Mouse (Mus musculus): ENCODE measurements at regions not wholly inside any gene's neighbourhood (a gene's known extent, or its start where the extent isn't known, plus 50 kb on each side); places are given as distances from the start of the nearest gene placed in this dataset.

DNA sequence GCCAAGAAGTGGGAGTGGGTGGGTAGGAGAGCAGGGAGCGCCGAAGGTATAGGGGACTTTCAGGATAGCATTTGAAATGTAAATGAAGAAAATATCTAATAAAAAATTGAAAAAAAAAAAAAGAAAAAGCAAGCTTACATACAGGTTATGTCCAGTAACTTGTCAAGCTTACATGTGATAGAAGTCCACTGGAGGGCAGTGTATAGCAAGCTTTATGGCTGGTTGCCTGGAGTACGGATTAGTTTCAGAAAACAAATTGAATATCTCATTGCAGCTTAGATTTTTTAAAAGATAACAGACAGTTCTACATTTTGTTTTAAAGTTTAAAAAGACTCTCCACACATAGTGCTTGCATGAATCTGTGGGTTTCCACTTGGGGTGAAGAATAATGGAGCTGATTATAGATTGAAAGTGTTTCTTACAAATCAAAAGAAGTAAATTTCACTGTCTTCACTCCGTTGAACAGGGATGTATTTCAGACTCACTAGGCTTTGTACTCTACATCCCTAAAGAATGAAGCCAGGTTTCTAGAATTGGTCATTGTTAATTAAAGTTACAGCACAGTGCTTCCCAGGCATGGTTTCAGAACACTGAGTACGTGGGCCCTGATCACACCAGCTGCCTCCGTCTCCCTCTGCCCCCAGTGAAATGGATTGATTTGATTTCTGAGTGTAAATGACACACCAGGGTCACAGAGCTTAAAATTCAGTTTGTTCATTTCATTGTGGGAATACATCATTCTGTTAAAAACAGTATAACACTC is 578.1 kb upstream of the A830018L16Rik start:
- no peaks in the 10 kb centered on the region for H3K4me1 ChIP-seq (ENCODE audit: control insufficient read depth in 1 of 2, insufficient read depth in 2 of 2)
- H3K36me3 ChIP-seq (replicated peaks in 1 of 2; ENCODE audit: control insufficient read depth in 1 of 2, insufficient read depth in 1 of 2, low read length in 1 of 2) = no peaks in the 10 kb centered on the region
- TF ChIP-seq CHD2 (IDR thresholded peaks at IDR 0.05; ENCODE audit: low read length) = no peak
- peak in 1 of 2 experiments; percentile 42; a peak in 2 of 4 replicates for TF ChIP-seq CTCF (conservative IDR thresholded peaks at IDR 0.05 in 1 of 2, IDR thresholded peaks at IDR 0.05 in 1 of 2; ENCODE audit: low read depth in 2 of 2, low read length in 2 of 2)
- TF ChIP-seq RAD21 (IDR thresholded peaks at IDR 0.05; ENCODE audit: low read depth, low read length) = peak; percentile 50
- no peak for TF ChIP-seq E2F4 (IDR thresholded peaks at IDR 0.05; ENCODE audit: insufficient replicate concordance, low read depth, low read length)
- TF ChIP-seq UBTF (IDR thresholded peaks at IDR 0.05; ENCODE audit: low read depth, low read length) = no peak
- no peak for TF ChIP-seq HCFC1 (IDR thresholded peaks at IDR 0.05; ENCODE audit: low read depth, low read length)
- TF ChIP-seq JUN (IDR thresholded peaks at IDR 0.05; ENCODE audit: insufficient read depth, low read depth, low read length) = no peak
- no peak for TF ChIP-seq RCOR1 (conservative IDR thresholded peaks at IDR 0.05; ENCODE audit: low read depth, low read length)
- no peak for TF ChIP-seq PAX5 (IDR thresholded peaks at IDR 0.05; ENCODE audit: low read length)
- no peak for TF ChIP-seq MAFK (IDR thresholded peaks at IDR 0.05; ENCODE audit: insufficient replicate concordance, low read length)
- TF ChIP-seq ELF1 (IDR thresholded peaks at IDR 0.05; ENCODE audit: low read depth, low read length) = no peak
- H3K27ac ChIP-seq (ENCODE audit: insufficient read depth, low read depth) = no peak overlapping the region
- no peaks in the 10 kb centered on the region for H3K9me3 ChIP-seq (replicated peaks; ENCODE audit: low read length)
- peak; percentile 24 for DNase-seq (ENCODE audit: extremely low read depth)
- no peaks in the 10 kb centered on the region for H3K27me3 ChIP-seq (replicated peaks)
- H3K79me2 ChIP-seq (replicated peaks; ENCODE audit: control insufficient read depth, extremely low read depth, insufficient read depth, poor library complexity, severe bottlenecking) = no peaks in the 10 kb centered on the region
- no peak overlapping the region for H3K4me2 ChIP-seq (ENCODE audit: insufficient read depth, low read depth, poor library complexity, severe bottlenecking)
- in situ Hi-C loops (cut with MboI; ENCODE audit: low pct_ligation_motif_present, low pct_unique_long_range_greater_than_20kb, low sequenced_read_pairs) (loop anchor here (25.0 kb wide), 1 partner anchor 301 kb away; no protein-coding TSS in a partner anchor), dilution Hi-C loops (cut with MboI; ENCODE audit: extremely low pct_ligation_motif_present, extremely low pct_unique_long_range_greater_than_20kb, low sequenced_read_pairs) (no loop called here)
- no peak overlapping the region for H3K9ac ChIP-seq (ENCODE audit: insufficient read depth, low read depth)
- no peak overlapping the region for H3K4me3 ChIP-seq (replicated peaks in 1 of 3; ENCODE audit: low read depth in 2 of 3, low read length in 2 of 3, poor library complexity in 1 of 3)

DNA sequence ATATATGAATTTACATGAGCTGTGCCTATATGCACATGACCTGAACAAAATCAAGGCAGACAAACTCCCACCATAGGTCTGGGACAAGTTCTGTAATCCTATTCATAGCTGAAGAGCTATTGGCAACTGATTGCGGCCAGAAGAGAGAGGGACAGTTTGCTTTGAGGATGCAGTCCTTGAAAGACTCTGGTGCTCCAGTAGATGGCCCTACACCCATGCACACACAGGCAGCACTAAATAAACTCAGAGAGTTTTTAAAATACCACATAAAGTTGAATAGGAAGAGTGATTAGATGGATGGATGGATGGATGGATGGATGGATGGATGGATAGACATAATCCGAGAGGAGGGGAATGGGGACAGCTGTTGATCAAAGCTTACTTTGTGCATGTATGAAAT is 576.7 kb upstream of the A830018L16Rik start:
- Histone ChIP-seq H3K4me1 (ENCODE audit: control insufficient read depth in 1 of 2, insufficient read depth in 2 of 2) (no peaks in the 10 kb centered on the region), H3K27me3 (replicated peaks) (no peaks in the 10 kb centered on the region), H3K79me2 (replicated peaks; ENCODE audit: control insufficient read depth, extremely low read depth, insufficient read depth, poor library complexity, severe bottlenecking) (no peaks in the 10 kb centered on the region), H3K9me3 (replicated peaks; ENCODE audit: low read length) (no peaks in the 10 kb centered on the region), H3K4me2 (ENCODE audit: insufficient read depth, low read depth, poor library complexity, severe bottlenecking) (no peak overlapping the region), H3K36me3 (replicated peaks in 1 of 2; ENCODE audit: control insufficient read depth in 1 of 2, insufficient read depth in 1 of 2, low read length in 1 of 2) (no peaks in the 10 kb centered on the region), H3K27ac (ENCODE audit: insufficient read depth, low read depth) (no peak overlapping the region), H3K9ac (ENCODE audit: insufficient read depth, low read depth) (no peak overlapping the region), H3K4me3 (replicated peaks in 1 of 3; ENCODE audit: low read depth in 2 of 3, low read length in 2 of 3, poor library complexity in 1 of 3) (no peak overlapping the region)
- TF ChIP-seq HCFC1 (IDR thresholded peaks at IDR 0.05; ENCODE audit: low read depth, low read length) (no peak), JUN (IDR thresholded peaks at IDR 0.05; ENCODE audit: insufficient read depth, low read depth, low read length) (no peak), ZMIZ1 (IDR thresholded peaks at IDR 0.05; ENCODE audit: low read depth, low read length) (no peak), MYC (IDR thresholded peaks at IDR 0.05; ENCODE audit: low read depth, low read length) (no peak)
- in situ Hi-C loops (cut with MboI; ENCODE audit: low pct_ligation_motif_present, low pct_unique_long_range_greater_than_20kb, low sequenced_read_pairs) = loop anchor here (25.0 kb wide), 1 partner anchor 300 kb away; no protein-coding TSS in a partner anchor
- no peak for DNase-seq (ENCODE audit: extremely low read depth)
- dilution Hi-C loops (cut with MboI; ENCODE audit: extremely low pct_ligation_motif_present, extremely low pct_unique_long_range_greater_than_20kb, low sequenced_read_pairs) = no loop called here

Data from CH12.LX (cell line).